Mouse (Mus musculus) lung, postnatal 0 days (tissue): ENCODE results near the gene Serinc5. TPM values are rescaled to one million over a fixed set of nuclear protein-coding genes. Genes with fewer than 3 reads are reported as not detected.

Experiments used
- ATAC-seq: fragments of 200-750 bp; cut with Nextera tagmentation; 2 replicates; pipeline ENCODE4 v1.8.0; 2017; ENCODE audit warnings: moderate library complexity
- DNase-seq: peaks from one replicate; pipeline ENCODE4 v3.0.0-alpha.2; 2016; ENCODE audit warnings: low spot score
- H3K27ac ChIP-seq: fragments of 300-500 bp; sonication (generic); 2 replicates; pipeline ENCODE4 v1.5.1; 2014; ENCODE audit warnings: antibody characterized with exemption, mild to moderate bottlenecking, low read length, mixed read lengths
- H3K27me3 ChIP-seq: fragments of 300-500 bp; sonication (generic); replicated peaks from 2 replicates; pipeline ENCODE4 v1.6.1; 2014; ENCODE audit warnings: low read length, mixed read lengths; ENCODE audit not compliant: insufficient read depth
- H3K36me3 ChIP-seq: fragments of 300-500 bp; sonication (generic); 2 replicates; pipeline ENCODE4 v1.6.1; 2014; ENCODE audit warnings: low read length, mixed read lengths; ENCODE audit not compliant: insufficient read depth
- H3K4me1 ChIP-seq: fragments of 300-500 bp; sonication (generic); 2 replicates; pipeline ENCODE4 v1.6.1; 2014; ENCODE audit warnings: antibody characterized with exemption, low read depth, low read length, mixed read lengths; ENCODE audit not compliant: insufficient read depth
- H3K4me2 ChIP-seq: fragments of 300-500 bp; sonication (generic); replicated peaks from 2 replicates; pipeline ENCODE4 v1.6.1; 2014; ENCODE audit warnings: low read depth, mild to moderate bottlenecking, low read length, moderate library complexity, mixed read lengths
- H3K4me3 ChIP-seq: fragments of 300-500 bp; sonication (generic); 2 replicates; pipeline ENCODE4 v1.5.1; 2014; ENCODE audit warnings: low read depth, low read length
- H3K9ac ChIP-seq: fragments of 300-500 bp; sonication (generic); replicated peaks from 2 replicates; pipeline ENCODE4 v1.6.1; 2014; ENCODE audit warnings: low read depth, mild to moderate bottlenecking
- H3K9me3 ChIP-seq: fragments of 300-500 bp; sonication (generic); 2 replicates; pipeline ENCODE4 v1.6.1; 2016; ENCODE audit warnings: low read length, mixed read lengths
- CTCF ChIP-seq: IDR thresholded peaks from 2 replicates; pipeline ENCODE4 v1.5.1; 2016; ENCODE audit warnings: antibody characterized with exemption, mild to moderate bottlenecking
- EP300 ChIP-seq: IDR thresholded peaks from 2 replicates; pipeline ENCODE4 v1.6.1; 2016; ENCODE audit warnings: antibody characterized with exemption, mild to moderate bottlenecking, control low read depth
- WGBS: fragments of 180-500 bp; shearing (Covaris S2); extraction: QIAGEN DNeasy Blood & Tissue Kit; methylation state at CpG from one replicate; pipeline ENCODE4 v1.1.7; 2014; 5-methylcytosine and 5-hydroxymethylcytosine counted together
- polyA plus RNA-seq: library from polyadenylated mRNA; unstranded; fragments of >200 nt; fragmentation: Nextera tagmentation; extraction: Ambion mirVana; gene quantifications from 2 replicates; pipeline ENCODE4 v1.2.1, GENCODE M21; 2015

Gene Serinc5
- polyA plus RNA-seq, 1 experiment from 2014 or later: 21.4 TPM

- no peaks in the 10 kb centered on the region for H3K36me3 ChIP-seq
- no peak overlapping the region for H3K4me3 ChIP-seq
- no peak overlapping the region for H3K27ac ChIP-seq
- H3K27me3 ChIP-seq: no peaks in the 10 kb centered on the region
- TF ChIP-seq CTCF (no peak), EP300 (no peak)
- no peak overlapping the region for H3K9ac ChIP-seq
- H3K4me2 ChIP-seq: no peak overlapping the region
- H3K4me1 ChIP-seq: peaks cover 25% of the 10 kb centered on the region; the same call in 1 of the 2 replicates
- DNase-seq (no peak), ATAC-seq (no peak)
- WGBS: 68% methylated on average over 2 of the region's 2 CpGs
- no peaks in the 10 kb centered on the region for H3K9me3 ChIP-seq
These were observed 41.6 kb downstream of the Serinc5 start for GRCm38 (mm10) chr13:92652498-92652897.

GRCm38 (mm10) chr13:92653283-92653682 is 42.4 kb downstream of the Serinc5 start:
- H3K36me3 ChIP-seq: no peaks in the 10 kb centered on the region
- H3K27ac ChIP-seq: no peak overlapping the region
- 19% methylated on average over 5 of the region's 5 CpGs for WGBS

GRCm38 (mm10) chr13:92656815-92657513 is 46.1 kb downstream of the Serinc5 start:
- DNase-seq: no peak
- 67% methylated on average over 4 of the region's 4 CpGs for WGBS
- Histone ChIP-seq H3K36me3 (peaks cover 3% of the 10 kb centered on the region; the same call in 1 of the 2 replicates), H3K27ac (no peak overlapping the region), H3K4me2 (no peak overlapping the region), H3K27me3 (no peaks in the 10 kb centered on the region), H3K9me3 (no peaks in the 10 kb centered on the region), H3K4me1 (peaks cover 20% of the 10 kb centered on the region), H3K4me3 (no peak overlapping the region), H3K9ac (no peak overlapping the region)
- TF ChIP-seq CTCF: no peak
- TF ChIP-seq EP300: no peak
- ATAC-seq: peak; percentile 11; the same call in 1 of the 2 replicates

More at GRCm38 (mm10) chr13:92653283-92653682, 42.4 kb downstream of the Serinc5 start:
- Histone ChIP-seq H3K4me2 (no peak overlapping the region), H3K4me1 (peaks cover 21% of the 10 kb centered on the region; the same call in 1 of the 2 replicates), H3K4me3 (no peak overlapping the region), H3K9me3 (no peaks in the 10 kb centered on the region), H3K27me3 (no peaks in the 10 kb centered on the region), H3K9ac (no peak overlapping the region)
- TF ChIP-seq EP300: no peak
- no peak for TF ChIP-seq CTCF
- ATAC-seq (peak; percentile 52), DNase-seq (peak; percentile 48)

DNA sequence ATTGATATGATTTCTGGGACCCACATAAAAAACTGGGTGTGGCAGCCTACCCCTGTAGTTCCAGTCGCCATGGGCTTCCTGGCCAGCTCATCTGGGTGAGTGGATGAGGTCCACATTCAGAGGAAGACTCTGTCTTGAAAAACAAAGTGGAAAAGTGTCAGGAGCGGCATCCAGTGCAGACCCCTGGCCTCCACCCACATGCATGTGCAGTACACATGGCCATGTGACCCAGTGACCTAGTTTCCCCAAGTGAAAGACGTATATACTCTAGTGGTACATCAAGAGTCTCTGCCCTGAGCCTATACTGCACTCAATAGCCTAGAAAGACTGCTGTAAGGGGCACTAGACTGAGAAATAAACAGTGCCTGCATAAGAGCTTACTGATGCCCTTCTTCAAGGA is 48.7 kb downstream of the Serinc5 start:
- H3K36me3 ChIP-seq: peaks cover 5% of the 10 kb centered on the region; the same call in 1 of the 2 replicates
- 55% methylated on average over 3 of the region's 3 CpGs for WGBS
- peak overlapping the region; percentile 20; the same call in 1 of the 2 replicates for H3K27ac ChIP-seq
- 0 out of 2 replicates have a peak, but pooled peaks have one; percentile 29 for ATAC-seq
- H3K4me2 ChIP-seq: no peak overlapping the region
- peaks cover 22% of the 10 kb centered on the region for H3K4me1 ChIP-seq
- no peak for TF ChIP-seq CTCF
- no peak for TF ChIP-seq EP300
- DNase-seq: no peak
- no peaks in the 10 kb centered on the region for H3K27me3 ChIP-seq
- H3K4me3 ChIP-seq: no peak overlapping the region
- no peak overlapping the region for H3K9ac ChIP-seq
- no peaks in the 10 kb centered on the region for H3K9me3 ChIP-seq

GRCm38 (mm10) chr13:92662555-92663286 is 51.8 kb downstream of the Serinc5 start:
- ATAC-seq: peak; percentile 66
- no peaks in the 10 kb centered on the region for H3K27me3 ChIP-seq

GRCm38 (mm10) chr13:92665008-92665407 is 54.1 kb downstream of the Serinc5 start:
- H3K27me3 ChIP-seq: no peaks in the 10 kb centered on the region
- H3K9ac ChIP-seq: no peak overlapping the region
- 0 out of 2 replicates have a peak, but pooled peaks have one; percentile 10 for ATAC-seq
- TF ChIP-seq CTCF: no peak
- TF ChIP-seq EP300: no peak
- 76% methylated on average over 4 of the region's 4 CpGs for WGBS
- H3K4me3 ChIP-seq: no peak overlapping the region
- no peak for DNase-seq
- peaks cover 5% of the 10 kb centered on the region; the same call in 1 of the 2 replicates for H3K36me3 ChIP-seq
- no peak overlapping the region for H3K4me2 ChIP-seq
- peaks cover 7% of the 10 kb centered on the region; the same call in 1 of the 2 replicates for H3K4me1 ChIP-seq
- H3K9me3 ChIP-seq: no peaks in the 10 kb centered on the region
- no peak overlapping the region for H3K27ac ChIP-seq

More at GRCm38 (mm10) chr13:92662555-92663286, 51.8 kb downstream of the Serinc5 start:
- Histone ChIP-seq H3K4me2 (no peak overlapping the region), H3K4me1 (peaks cover 22% of the 10 kb centered on the region), H3K9ac (no peak overlapping the region), H3K9me3 (no peaks in the 10 kb centered on the region), H3K4me3 (no peak overlapping the region), H3K27ac (peak overlapping the region; percentile 34; the same call in 1 of the 2 replicates), H3K36me3 (peaks cover 5% of the 10 kb centered on the region; the same call in 1 of the 2 replicates)
- 0 out of 2 replicates have a peak, but pooled peaks have one; percentile 35 for TF ChIP-seq EP300
- TF ChIP-seq CTCF: no peak
- peak; percentile 39 for DNase-seq
- 60% methylated on average over 8 of the region's 8 CpGs for WGBS
